Mouse (Mus musculus) hindbrain, embryonic 11.5 days (tissue): ENCODE measurements around the gene Kctd5. TPM values are rescaled to one million over a fixed set of nuclear protein-coding genes. Genes with fewer than 3 reads are reported as not detected.

Experiments used
- ATAC-seq: fragments of 200-750 bp; cut with Nextera tagmentation; 2 replicates; pipeline ENCODE4 v1.8.0; 2017; ENCODE audit warnings: mild to moderate bottlenecking, moderate TSS enrichment, moderate library complexity; ENCODE audit not compliant: low FRiP score
- DNase-seq: peaks from one replicate; pipeline ENCODE4 v3.0.0-alpha.2; 2015; ENCODE audit warnings: low spot score
- H3K27ac ChIP-seq: fragments of 300-500 bp; sonication (generic); 2 replicates; pipeline ENCODE4 v1.5.1; 2014; ENCODE audit warnings: mild to moderate bottlenecking, low read depth, low read length
- H3K27me3 ChIP-seq: fragments of 300-500 bp; sonication (generic); 2 replicates; pipeline ENCODE4 v1.6.1; 2014; ENCODE audit warnings: mild to moderate bottlenecking, low read length, moderate library complexity, mixed read lengths; ENCODE audit not compliant: control insufficient read depth, insufficient read depth
- H3K36me3 ChIP-seq: fragments of 300-500 bp; sonication (generic); 2 replicates; pipeline ENCODE4 v1.6.1; 2014; ENCODE audit warnings: mild to moderate bottlenecking, low read length, moderate library complexity, mixed read lengths; ENCODE audit not compliant: control insufficient read depth, insufficient read depth
- H3K4me1 ChIP-seq: fragments of 300-500 bp; sonication (generic); replicated peaks from 2 replicates; pipeline ENCODE4 v1.6.1; 2014; ENCODE audit warnings: low read length, mixed read lengths; ENCODE audit not compliant: control insufficient read depth, insufficient read depth
- H3K4me2 ChIP-seq: fragments of 300-500 bp; sonication (generic); replicated peaks from 2 replicates; pipeline ENCODE4 v1.6.1; 2014; ENCODE audit warnings: mild to moderate bottlenecking, low read depth, low read length
- H3K4me3 ChIP-seq: fragments of 300-500 bp; sonication (generic); 2 replicates; pipeline ENCODE4 v1.5.1; 2014; ENCODE audit warnings: low read depth, low read length
- H3K9ac ChIP-seq: fragments of 300-500 bp; sonication (generic); 2 replicates; pipeline ENCODE4 v1.6.1; 2014; ENCODE audit warnings: low read depth, low read length
- H3K9me3 ChIP-seq: fragments of 300-500 bp; sonication (generic); 2 replicates; pipeline ENCODE4 v1.6.1; 2016; ENCODE audit warnings: low read length; ENCODE audit not compliant: control insufficient read depth
- WGBS: fragments of 180-500 bp; shearing (Covaris S2); extraction: QIAGEN DNeasy Blood & Tissue Kit; methylation state at CpG from one replicate; pipeline ENCODE4 v1.1.7; 2014; 5-methylcytosine and 5-hydroxymethylcytosine counted together
- polyA plus RNA-seq: library from polyadenylated mRNA; unstranded; fragments of >200 nt; fragmentation: Nextera tagmentation; extraction: Ambion mirVana; gene quantifications from 2 replicates; pipeline ENCODE4 v1.2.1, GENCODE M21; 2014

The Kctd5 gene
- polyA plus RNA-seq, 1 experiment from 2014 or later: 79.8 TPM

DNA sequence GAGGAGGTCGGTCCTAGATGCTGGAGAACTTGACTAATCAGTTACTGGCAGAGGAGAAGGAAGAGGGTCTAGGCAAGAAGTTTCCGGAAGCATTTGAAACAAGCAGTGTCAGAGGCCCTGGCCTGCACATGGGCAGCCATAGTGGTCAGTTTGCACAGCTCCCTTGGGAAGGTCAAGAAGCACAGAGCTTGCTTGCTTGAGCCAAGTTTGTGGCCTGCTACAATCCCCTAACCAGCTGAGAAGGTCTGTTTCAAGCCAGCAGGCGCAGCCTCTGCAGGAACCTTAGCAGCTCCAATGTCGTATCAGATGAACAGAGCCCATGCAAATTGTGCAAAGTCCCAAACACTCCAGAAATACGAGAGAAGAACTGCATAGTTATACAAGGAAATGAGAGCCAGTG, 25.2 kb downstream of the Kctd5 start:
- Histone ChIP-seq H3K9me3 (no peaks in the 10 kb centered on the region), H3K4me3 (no peak overlapping the region), H3K36me3 (peaks cover 6% of the 10 kb centered on the region; the same call in 1 of the 2 replicates), H3K27me3 (no peaks in the 10 kb centered on the region), H3K4me2 (no peak overlapping the region), H3K4me1 (no peaks in the 10 kb centered on the region), H3K27ac (no peak overlapping the region), H3K9ac (no peak overlapping the region)
- DNase-seq (no peak), ATAC-seq (no peak)
- 92% methylated on average over 5 of the region's 5 CpGs for WGBS

DNA sequence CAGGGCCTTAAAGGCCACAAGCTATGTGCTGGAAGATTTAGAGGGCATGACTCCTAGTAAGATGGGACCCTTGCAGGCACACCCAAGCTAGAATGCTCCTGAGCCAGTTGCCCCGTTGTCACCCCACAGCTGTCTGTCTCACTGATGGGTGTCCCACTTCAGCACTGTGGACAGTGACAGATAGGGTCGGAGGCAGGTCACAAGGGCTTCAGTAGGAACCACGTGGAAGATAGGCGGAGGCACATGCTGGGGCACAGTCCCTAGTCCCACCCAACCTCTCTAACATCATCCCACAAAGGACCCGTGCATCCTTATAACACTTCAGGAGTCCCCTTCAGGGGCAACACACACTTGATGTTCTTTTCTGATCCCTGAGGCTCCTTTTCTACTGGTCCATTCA, 27.3 kb downstream of the Kctd5 start:
- Histone ChIP-seq H3K27ac (no peak overlapping the region), H3K4me3 (no peak overlapping the region), H3K9me3 (no peaks in the 10 kb centered on the region), H3K36me3 (peaks cover 5% of the 10 kb centered on the region; the same call in 1 of the 2 replicates), H3K4me2 (no peak overlapping the region), H3K4me1 (no peaks in the 10 kb centered on the region), H3K9ac (no peak overlapping the region), H3K27me3 (no peaks in the 10 kb centered on the region)
- WGBS: 58% methylated on average over 5 of the region's 5 CpGs
- ATAC-seq (no peak), DNase-seq (no peak)

DNA sequence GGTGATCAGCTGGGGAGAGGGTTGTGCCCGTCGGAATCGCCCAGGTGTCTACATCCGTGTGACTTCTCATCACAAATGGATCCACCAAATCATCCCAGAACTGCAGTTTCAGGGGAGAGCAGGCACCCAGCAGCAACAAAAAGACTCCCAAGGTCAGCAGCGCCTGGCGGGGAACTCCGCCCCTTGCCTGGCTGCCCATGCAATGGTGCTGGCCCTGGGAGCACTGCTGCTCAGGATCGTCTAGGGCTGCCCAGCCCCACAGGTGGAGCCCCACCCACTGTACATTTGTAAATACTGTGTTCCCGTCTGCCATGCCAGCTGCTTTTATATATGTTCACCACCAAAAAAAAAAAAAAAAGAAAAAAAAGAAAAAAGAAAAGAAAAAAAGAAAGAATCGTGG, 27.7 kb downstream of the Kctd5 start:
- H3K36me3 ChIP-seq: peaks cover 3% of the 10 kb centered on the region; the same call in 1 of the 2 replicates
- H3K27me3 ChIP-seq: no peaks in the 10 kb centered on the region
- ATAC-seq (no peak), DNase-seq (no peak)
- H3K4me1 ChIP-seq: no peaks in the 10 kb centered on the region
- 89% methylated on average over 10 of the region's 10 CpGs for WGBS
- H3K4me3 ChIP-seq: no peak overlapping the region
- no peak overlapping the region for H3K9ac ChIP-seq
- H3K9me3 ChIP-seq: no peaks in the 10 kb centered on the region
- H3K4me2 ChIP-seq: no peak overlapping the region
- H3K27ac ChIP-seq: no peak overlapping the region

DNA sequence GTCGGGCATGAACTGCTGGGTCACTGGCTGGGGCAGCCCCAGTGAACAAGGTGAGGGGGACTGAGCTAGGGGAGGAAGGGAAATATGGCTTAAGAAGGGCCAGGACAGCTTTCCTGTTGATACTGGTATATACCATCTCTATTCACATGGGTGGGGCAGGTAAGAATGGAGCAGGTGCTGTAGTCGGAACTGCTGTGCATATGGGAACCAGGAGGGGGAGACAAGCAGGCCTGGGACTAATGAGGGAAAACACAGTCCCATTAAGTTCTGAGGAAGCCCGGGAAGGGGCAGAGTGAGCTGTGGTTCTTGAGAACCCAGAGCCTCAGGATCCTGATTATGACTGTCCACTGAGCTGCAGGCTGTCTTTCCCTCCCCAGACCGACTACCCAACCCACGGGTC, 28.8 kb downstream of the Kctd5 start:
- no peak overlapping the region for H3K27ac ChIP-seq
- 74% methylated on average over 5 of the region's 5 CpGs for WGBS
- no peaks in the 10 kb centered on the region for H3K27me3 ChIP-seq
- no peaks in the 10 kb centered on the region for H3K4me1 ChIP-seq
- H3K9ac ChIP-seq: no peak overlapping the region
- no peaks in the 10 kb centered on the region for H3K9me3 ChIP-seq
- ATAC-seq (no peak), DNase-seq (no peak)
- H3K36me3 ChIP-seq: peaks cover 3% of the 10 kb centered on the region; the same call in 1 of the 2 replicates
- H3K4me2 ChIP-seq: no peak overlapping the region
- no peak overlapping the region for H3K4me3 ChIP-seq

DNA sequence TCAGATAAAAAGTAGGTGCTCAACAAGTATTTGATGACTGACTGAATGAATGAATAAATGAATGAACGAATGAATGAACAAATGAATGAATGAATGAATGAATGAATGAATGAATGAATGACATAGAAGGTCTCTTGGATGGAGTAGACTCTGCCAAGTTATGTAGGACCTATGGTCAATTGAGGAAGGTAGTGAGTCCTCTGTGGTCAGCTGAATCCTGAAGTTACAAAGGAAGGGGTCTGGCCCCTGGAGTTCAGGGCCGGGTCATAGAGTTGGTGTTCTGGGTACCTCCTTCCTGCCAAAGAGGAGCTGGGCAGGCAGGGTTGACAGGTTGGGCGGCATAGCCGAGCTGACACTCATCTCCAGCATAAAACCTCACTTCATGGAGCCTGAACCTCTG, 35.4 kb downstream of the Kctd5 start, which contains the start of gene Prss27:
Gene Prss27, plus strand, starts transcription at position 301 of the 400 bp plus-strand sequence.
- DNase-seq: no peak
- H3K36me3 ChIP-seq: no peaks in the 10 kb centered on the region
- no peak within 1 kb of the TSS for H3K4me3 ChIP-seq
- H3K9ac ChIP-seq: no peak within 1 kb of the TSS
- no peaks in the 10 kb centered on the region for H3K9me3 ChIP-seq
- 80% methylated on average over 4 of the region's 4 CpGs for WGBS
- no peak within 1 kb of the TSS for H3K27ac ChIP-seq
- H3K4me1 ChIP-seq: no peaks in the 10 kb centered on the region
- ATAC-seq: no peak
- H3K4me2 ChIP-seq: no peak within 1 kb of the TSS
- H3K27me3 ChIP-seq: no peaks in the 10 kb centered on the region

DNA sequence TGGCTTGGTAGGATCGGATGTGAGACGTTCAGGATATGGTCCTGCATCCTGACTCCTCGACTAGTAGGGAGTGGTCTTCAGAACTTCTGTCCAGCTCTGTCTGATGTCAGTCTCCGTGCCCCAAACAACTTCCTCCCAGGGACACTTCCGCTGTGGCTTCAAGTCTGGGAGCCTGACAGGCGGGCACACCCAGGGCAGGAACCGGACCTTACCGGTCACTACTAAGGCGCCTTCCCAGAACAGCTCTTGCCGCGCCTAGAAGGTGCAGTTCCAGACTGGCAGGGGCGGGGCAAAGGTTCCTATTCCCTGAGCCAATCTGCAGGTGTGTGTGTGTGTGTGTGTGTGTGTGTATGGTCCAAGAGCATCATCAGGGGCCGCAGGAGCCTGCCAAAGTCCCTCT, 35.9 kb downstream of the Kctd5 start:
- Histone ChIP-seq H3K4me3 (no peak overlapping the region), H3K9ac (no peak overlapping the region), H3K36me3 (no peaks in the 10 kb centered on the region), H3K4me2 (no peak overlapping the region), H3K9me3 (no peaks in the 10 kb centered on the region), H3K4me1 (no peaks in the 10 kb centered on the region), H3K27me3 (no peaks in the 10 kb centered on the region), H3K27ac (no peak overlapping the region)
- DNase-seq (no peak), ATAC-seq (no peak)
- 85% methylated on average over 13 of the region's 13 CpGs for WGBS

DNA sequence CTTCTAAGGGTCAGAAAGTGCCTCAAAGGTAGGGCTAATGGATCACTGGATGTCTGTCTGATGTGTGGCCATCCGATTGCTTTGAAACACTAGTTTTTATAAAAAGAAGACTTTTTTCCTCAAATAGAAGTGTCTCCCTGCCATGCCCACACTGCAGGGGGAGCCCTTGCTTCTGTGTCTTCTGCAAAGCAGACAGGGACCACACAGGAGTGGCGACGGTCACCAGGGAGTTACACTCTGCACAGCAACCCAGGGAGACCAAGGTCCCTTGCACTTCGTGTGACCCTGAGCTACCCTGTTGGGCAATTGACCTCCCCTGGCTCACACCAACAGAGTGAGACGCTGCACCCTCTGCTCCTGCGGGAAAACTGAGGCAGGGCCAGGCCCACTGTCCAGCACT, 36.3 kb downstream of the Kctd5 start:
- H3K9me3 ChIP-seq: no peaks in the 10 kb centered on the region
- DNase-seq (no peak), ATAC-seq (no peak)
- 78% methylated on average over 6 of the region's 6 CpGs for WGBS
- no peak overlapping the region for H3K27ac ChIP-seq
- H3K9ac ChIP-seq: no peak overlapping the region
- no peaks in the 10 kb centered on the region for H3K27me3 ChIP-seq
- H3K4me3 ChIP-seq: no peak overlapping the region
- no peaks in the 10 kb centered on the region for H3K36me3 ChIP-seq
- H3K4me1 ChIP-seq: no peaks in the 10 kb centered on the region
- no peak overlapping the region for H3K4me2 ChIP-seq

DNA sequence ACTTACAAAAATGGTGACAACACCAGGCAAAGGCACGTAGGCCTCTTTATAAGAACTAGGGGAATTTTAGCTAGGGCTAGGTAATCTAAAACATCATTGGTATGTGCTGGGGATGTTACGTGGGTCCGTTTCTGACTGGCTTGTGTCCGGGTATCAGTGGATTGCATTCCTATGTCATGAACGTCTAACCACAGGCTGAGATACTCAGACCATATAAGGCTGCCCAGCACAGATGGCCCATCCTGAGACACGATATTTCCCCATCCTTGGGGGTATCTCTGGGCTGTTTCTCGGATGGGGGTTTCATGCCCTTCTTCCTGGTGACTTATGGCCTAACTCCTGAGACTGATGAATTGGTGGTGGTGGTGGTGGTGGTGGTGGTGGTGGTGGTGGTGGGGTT, 38.2 kb downstream of the Kctd5 start:
- no peak overlapping the region for H3K4me3 ChIP-seq
- no peak for DNase-seq
- 85% methylated on average over 7 of the region's 7 CpGs for WGBS
- no peaks in the 10 kb centered on the region for H3K27me3 ChIP-seq
- no peaks in the 10 kb centered on the region for H3K36me3 ChIP-seq
- H3K9ac ChIP-seq: no peak overlapping the region
- no peak overlapping the region for H3K27ac ChIP-seq
- H3K4me2 ChIP-seq: no peak overlapping the region
- no peaks in the 10 kb centered on the region for H3K9me3 ChIP-seq
- no peaks in the 10 kb centered on the region for H3K4me1 ChIP-seq
- ATAC-seq: no peak

DNA sequence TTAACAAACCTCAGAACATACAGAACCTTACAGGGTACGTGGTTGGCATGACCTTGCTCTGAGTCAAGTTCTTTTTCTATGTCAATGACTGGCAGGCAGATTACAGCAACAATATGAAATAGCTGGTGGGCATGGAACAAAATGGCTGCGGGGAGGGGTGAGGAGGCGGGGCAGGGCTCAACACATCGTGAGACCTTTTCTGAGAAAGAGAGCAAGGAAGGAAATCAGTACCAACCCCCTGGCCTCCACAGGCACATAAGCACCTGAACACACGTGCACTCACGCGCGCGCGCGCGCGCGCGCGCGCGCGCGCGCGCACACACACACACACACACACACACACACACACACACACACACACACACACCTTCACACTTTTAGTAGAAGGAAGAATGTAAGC, 42.7 kb downstream of the Kctd5 start:
- no peak overlapping the region for H3K4me2 ChIP-seq
- no peak overlapping the region for H3K4me3 ChIP-seq
- no peak overlapping the region for H3K27ac ChIP-seq
- 85% methylated on average over 12 of the region's 22 CpGs for WGBS
- H3K9ac ChIP-seq: no peak overlapping the region
- no peaks in the 10 kb centered on the region for H3K27me3 ChIP-seq
- ATAC-seq (no peak), DNase-seq (no peak)
- H3K9me3 ChIP-seq: no peaks in the 10 kb centered on the region
- no peaks in the 10 kb centered on the region for H3K36me3 ChIP-seq
- H3K4me1 ChIP-seq: no peaks in the 10 kb centered on the region
